Mouse (Mus musculus) limb, embryonic 14.5 days (tissue): ENCODE measurements around the gene Cdc40. TPM values are rescaled to one million over a fixed set of nuclear protein-coding genes. Genes with fewer than 3 reads are reported as not detected.
A peak's percentile ranks its signal among the peaks of the same experiment; 100 is the strongest.

Experiments used
- ATAC-seq: fragments of 200-750 bp; cut with Nextera tagmentation; 2 replicates; pipeline ENCODE4 v1.8.0; 2017; ENCODE audit warnings: low read depth, moderate number of reproducible peaks, moderate TSS enrichment; ENCODE audit not compliant: low FRiP score
- DNase-seq: peaks from one replicate; pipeline ENCODE4 v3.0.0-alpha.2; 2015; ENCODE audit warnings: low spot score
- H3K27ac ChIP-seq: fragments of 300-500 bp; sonication (generic); replicated peaks from 2 replicates; pipeline ENCODE4 v1.5.1; 2014; ENCODE audit warnings: low read depth, mild to moderate bottlenecking, low read length, moderate library complexity, mixed read lengths
- H3K27me3 ChIP-seq: fragments of 300-500 bp; sonication (generic); 2 replicates; pipeline ENCODE4 v1.6.1; 2014; ENCODE audit warnings: low read length, mixed read lengths; ENCODE audit not compliant: control insufficient read depth, insufficient read depth
- H3K36me3 ChIP-seq: fragments of 300-500 bp; sonication (generic); 2 replicates; pipeline ENCODE4 v1.6.1; 2014; ENCODE audit warnings: mild to moderate bottlenecking, low read length, moderate library complexity, mixed read lengths; ENCODE audit not compliant: control insufficient read depth, insufficient read depth
- H3K4me1 ChIP-seq: fragments of 300-500 bp; sonication (generic); 2 replicates; pipeline ENCODE4 v1.6.1; 2014; ENCODE audit warnings: antibody characterized with exemption, low read length, mixed read lengths; ENCODE audit not compliant: control insufficient read depth, insufficient read depth
- H3K4me2 ChIP-seq: fragments of 300-500 bp; sonication (generic); replicated peaks from 2 replicates; pipeline ENCODE4 v1.6.1; 2014; ENCODE audit warnings: low read depth, mild to moderate bottlenecking, low read length, moderate library complexity; ENCODE audit not compliant: severe bottlenecking
- H3K4me3 ChIP-seq: fragments of 300-500 bp; sonication (generic); replicated peaks from 2 replicates; pipeline ENCODE4 v1.5.1; 2014; ENCODE audit warnings: low read length
- H3K9ac ChIP-seq: fragments of 300-500 bp; sonication (generic); 2 replicates; pipeline ENCODE4 v1.6.1; 2014; ENCODE audit warnings: mild to moderate bottlenecking, low read depth, low read length, moderate library complexity; ENCODE audit not compliant: severe bottlenecking
- H3K9me3 ChIP-seq: fragments of 300-500 bp; sonication (generic); 2 replicates; pipeline ENCODE4 v1.6.1; 2016; ENCODE audit warnings: low read length; ENCODE audit not compliant: control insufficient read depth
- POLR2A ChIP-seq: fragments of 200-500 bp; IDR thresholded peaks from 2 replicates; pipeline ENCODE4 v1.8.0; 2012; ENCODE audit warnings: inconsistent platforms, mild to moderate bottlenecking, moderate library complexity, borderline replicate concordance; ENCODE audit not compliant: insufficient read depth, insufficient read length; ENCODE audit errors: extremely low read depth
- WGBS: fragments of 180-500 bp; shearing (Covaris S2); extraction: QIAGEN DNeasy Blood & Tissue Kit; methylation state at CpG from one replicate; pipeline ENCODE4 v1.1.7; 2014; 5-methylcytosine and 5-hydroxymethylcytosine counted together
- polyA plus RNA-seq, 2 experiments: library from polyadenylated mRNA; depleted of rRNA in 1 of 2; stranded (reverse) in 1 of 2; unstranded in 1 of 2; fragments of >200 nt; fragmentation: Nextera tagmentation in 1 of 2; extraction: Ambion mirVana in 1 of 2; gene quantifications; 2 replicates each; pipeline versions ENCODE4 v1.2.1 to v1.2.3; 2012 to 2014

Gene Cdc40
- polyA plus RNA-seq, 2 experiments: 24.0 to 26.7 TPM

DNA sequence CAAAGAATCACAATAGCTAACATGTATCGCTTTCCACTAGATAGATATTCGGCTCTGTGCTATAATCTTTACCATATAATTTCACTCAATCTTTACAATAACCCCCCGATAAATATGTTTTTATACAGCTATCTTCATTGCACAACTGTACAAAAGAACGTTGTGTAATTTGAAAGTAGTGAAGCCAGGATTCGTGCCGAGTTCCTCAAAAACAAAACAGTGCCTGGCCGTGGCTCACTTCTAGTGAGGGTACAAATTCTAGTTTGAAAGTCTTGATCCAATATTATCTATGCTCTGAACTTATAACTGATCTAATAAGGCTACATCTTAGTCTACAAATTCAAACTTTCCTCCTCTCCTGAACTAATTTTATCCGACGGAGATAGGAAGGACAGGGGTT is 778 bp downstream of the Cdc40 start:
- 14% methylated on average over 9 of the region's 9 CpGs for WGBS
- Histone ChIP-seq H3K4me1 (peaks cover 3% of the 10 kb centered on the region; the same call in 1 of the 2 replicates), H3K4me3 (peak overlapping the region; percentile 81), H3K36me3 (no peaks in the 10 kb centered on the region; the same call in 1 of the 2 replicates), H3K9me3 (no peaks in the 10 kb centered on the region), H3K27ac (peak overlapping the region; percentile 75), H3K9ac (peak overlapping the region; percentile 89), H3K4me2 (peak overlapping the region; percentile 61), H3K27me3 (no peaks in the 10 kb centered on the region)
- DNase-seq: no peak
- no peak for ATAC-seq
- no peak for TF ChIP-seq POLR2A

GRCm38 (mm10) chr10:40881236-40881635 is 1.9 kb downstream of the Cdc40 start:
- H3K4me2 ChIP-seq: no peak overlapping the region
- DNase-seq (no peak), ATAC-seq (no peak)
- no peak overlapping the region for H3K9ac ChIP-seq
- H3K36me3 ChIP-seq: no peaks in the 10 kb centered on the region; the same call in 1 of the 2 replicates
- 80% methylated on average over 3 of the region's 3 CpGs for WGBS
- no peaks in the 10 kb centered on the region for H3K9me3 ChIP-seq
- no peak overlapping the region for H3K27ac ChIP-seq
- no peak overlapping the region for H3K4me3 ChIP-seq
- no peak for TF ChIP-seq POLR2A
- H3K27me3 ChIP-seq: no peaks in the 10 kb centered on the region
- peaks cover 3% of the 10 kb centered on the region; the same call in 1 of the 2 replicates for H3K4me1 ChIP-seq

DNA sequence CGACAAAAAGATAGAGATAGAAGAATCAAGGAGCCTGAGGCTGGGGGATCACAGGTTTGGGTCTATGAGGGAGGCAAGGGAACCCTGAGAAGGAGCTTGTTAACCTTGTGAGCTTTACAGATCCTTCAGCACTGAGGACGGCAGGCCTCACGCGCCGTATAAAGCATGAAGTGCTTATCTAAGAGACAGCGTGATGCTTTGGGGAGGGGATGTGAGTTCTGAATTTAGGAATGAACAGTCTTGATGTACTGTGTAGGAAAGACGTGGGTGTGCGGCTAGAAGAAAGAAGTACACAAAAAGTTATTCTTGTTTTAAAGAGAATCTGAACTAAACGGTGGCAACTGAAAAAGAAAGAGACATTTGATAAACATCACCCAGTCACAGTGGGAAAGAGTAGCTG is 3.1 kb downstream of the Cdc40 start:
- TF ChIP-seq POLR2A: no peak
- Histone ChIP-seq H3K9me3 (no peaks in the 10 kb centered on the region), H3K4me3 (no peak overlapping the region), H3K36me3 (no peaks in the 10 kb centered on the region; the same call in 1 of the 2 replicates), H3K4me1 (peaks cover 3% of the 10 kb centered on the region; the same call in 1 of the 2 replicates), H3K27ac (no peak overlapping the region), H3K4me2 (no peak overlapping the region), H3K9ac (no peak overlapping the region), H3K27me3 (no peaks in the 10 kb centered on the region)
- DNase-seq (no peak), ATAC-seq (no peak)
- WGBS: 92% methylated on average over 9 of the region's 9 CpGs

DNA sequence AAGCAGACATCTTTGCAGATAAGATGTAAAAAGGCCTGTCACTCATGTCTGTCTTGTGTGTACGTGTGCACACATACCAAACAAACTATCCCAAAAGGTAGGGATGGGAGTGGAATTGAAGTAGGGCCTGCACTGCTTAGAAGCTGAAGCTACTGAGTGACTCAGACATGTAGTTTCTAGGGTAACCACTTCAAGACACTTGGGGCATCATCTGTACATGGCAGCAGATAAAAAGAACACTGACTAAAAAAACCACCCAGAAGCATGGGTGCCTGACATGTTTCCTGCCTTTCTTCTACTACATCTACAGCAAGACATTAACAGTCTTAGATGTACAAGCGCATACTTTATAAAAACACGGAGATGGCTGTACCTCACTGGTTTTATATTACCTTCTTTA is 4.9 kb downstream of the Cdc40 start:
- no peaks in the 10 kb centered on the region; the same call in 1 of the 2 replicates for H3K36me3 ChIP-seq
- no peak overlapping the region for H3K4me2 ChIP-seq
- WGBS: 81% methylated on average over 3 of the region's 3 CpGs
- ATAC-seq: no peak
- DNase-seq: no peak
- H3K9me3 ChIP-seq: no peaks in the 10 kb centered on the region
- no peak for TF ChIP-seq POLR2A
- no peaks in the 10 kb centered on the region for H3K27me3 ChIP-seq
- H3K27ac ChIP-seq: no peak overlapping the region
- H3K4me3 ChIP-seq: no peak overlapping the region
- H3K9ac ChIP-seq: no peak overlapping the region
- H3K4me1 ChIP-seq: peaks cover 3% of the 10 kb centered on the region; the same call in 1 of the 2 replicates

DNA sequence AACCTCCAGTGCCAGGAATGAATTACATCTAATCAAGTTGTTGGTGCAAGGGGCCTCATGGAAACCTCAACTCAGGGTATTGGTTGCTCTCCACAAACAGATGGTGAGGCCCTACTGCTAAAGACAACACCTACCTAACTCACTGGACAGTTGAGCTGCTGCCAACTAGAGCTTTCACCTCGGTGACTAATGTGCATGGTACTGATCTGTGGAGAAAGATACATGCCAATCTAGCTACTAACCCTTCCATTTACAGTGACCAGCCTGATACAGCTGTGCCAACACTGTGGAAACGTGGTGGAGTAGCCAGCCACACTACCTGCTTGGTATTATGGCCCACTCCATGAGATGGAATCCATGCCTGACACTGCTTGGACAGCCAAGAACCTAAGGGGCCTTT is 11.1 kb downstream of the Cdc40 start:
- Histone ChIP-seq H3K4me3 (no peak overlapping the region), H3K36me3 (peaks cover 3% of the 10 kb centered on the region; the same call in 1 of the 2 replicates), H3K9me3 (no peaks in the 10 kb centered on the region), H3K27ac (no peak overlapping the region), H3K4me2 (no peak overlapping the region), H3K27me3 (no peaks in the 10 kb centered on the region), H3K4me1 (no peaks in the 10 kb centered on the region), H3K9ac (no peak overlapping the region)
- TF ChIP-seq POLR2A: no peak
- 100% methylated on average over 2 of the region's 2 CpGs for WGBS
- ATAC-seq: no peak
- DNase-seq: no peak

DNA sequence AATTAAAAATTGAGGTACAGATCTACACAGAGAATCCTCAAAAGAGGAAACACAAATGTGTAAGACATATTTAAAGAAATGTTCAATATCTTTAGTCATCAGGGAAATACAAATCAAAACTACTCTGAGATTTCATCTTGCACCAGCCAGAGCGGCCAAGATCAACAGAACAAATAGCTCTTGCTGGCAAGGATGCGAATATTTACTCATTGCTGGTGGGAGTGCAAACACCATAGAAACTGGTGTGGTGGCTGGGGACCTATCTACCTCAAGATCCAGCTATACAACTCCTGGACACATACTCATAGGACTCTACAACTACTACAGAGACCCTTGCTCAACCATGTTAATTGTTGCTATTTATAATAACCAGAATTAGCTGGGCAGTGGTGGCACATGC is 11.8 kb downstream of the Cdc40 start:
- Histone ChIP-seq H3K27me3 (no peaks in the 10 kb centered on the region), H3K4me2 (no peak overlapping the region), H3K9me3 (no peaks in the 10 kb centered on the region), H3K4me3 (no peak overlapping the region), H3K9ac (no peak overlapping the region), H3K36me3 (peaks cover 6% of the 10 kb centered on the region; the same call in 1 of the 2 replicates), H3K4me1 (no peaks in the 10 kb centered on the region), H3K27ac (no peak overlapping the region)
- ATAC-seq (no peak), DNase-seq (no peak)
- WGBS: 86% methylated on average over 2 of the region's 2 CpGs
- TF ChIP-seq POLR2A: no peak
